Mouse (Mus musculus) adrenal gland, adult 8-10 months (tissue): ENCODE data around the gene Ap1s2. TPM values are rescaled to one million over a fixed set of nuclear protein-coding genes. Genes with fewer than 3 reads are reported as not detected.

Experiments used
- DNase-seq: peaks from one replicate; pipeline ENCODE4 v3.0.0; 2022
- total RNA-seq, 4 experiments: library from RNA; stranded (reverse); gene quantifications; 2 replicates each; pipeline ENCODE4 v1.2.4; 2022

Gene Ap1s2
- 10 to 100 TPM; 13.3 to 16.3 (median 15.5) TPM for total RNA-seq

- peak; percentile 93 for DNase-seq
Measured at GRCm38 (mm10) chrX:163908337-163909250, at the start of gene Ap1s2. Gene Ap1s2, plus strand, starts transcription at chrX:163909017.

- DNase-seq = no peak
Measured at GRCm38 (mm10) chrX:163867711-163868379, 41.0 kb upstream of the Ap1s2 start.

GRCm38 (mm10) chrX:163868659-163869278, 40.0 kb upstream of the Ap1s2 start:
- DNase-seq = no peak

GRCm38 (mm10) chrX:163875932-163876331, 32.9 kb upstream of the Ap1s2 start:
- DNase-seq = no peak

GRCm38 (mm10) chrX:163876636-163877035, 32.2 kb upstream of the Ap1s2 start:
- DNase-seq = no peak

GRCm38 (mm10) chrX:163879039-163879438, 29.8 kb upstream of the Ap1s2 start:
- no peak for DNase-seq

- peak; percentile 12 for DNase-seq
Measured at GRCm38 (mm10) chrX:163879461-163879860, 29.4 kb upstream of the Ap1s2 start.

GRCm38 (mm10) chrX:163885539-163885981, 23.3 kb upstream of the Ap1s2 start:
- no peak for DNase-seq

GRCm38 (mm10) chrX:163897354-163897753, 11.5 kb upstream of the Ap1s2 start:
- DNase-seq = no peak

- no peak for DNase-seq
Measured at GRCm38 (mm10) chrX:163899431-163900020, 9.3 kb upstream of the Ap1s2 start.

- DNase-seq = no peak
Measured at GRCm38 (mm10) chrX:163906861-163907260, 2.0 kb upstream of the Ap1s2 start.

GRCm38 (mm10) chrX:163908003-163908336, 847 bp upstream of the Ap1s2 start:
- DNase-seq = no peak

GRCm38 (mm10) chrX:163909381-163909780, 564 bp downstream of the Ap1s2 start:
- DNase-seq = peak; percentile 12

GRCm38 (mm10) chrX:163912791-163913190, 4.0 kb downstream of the Ap1s2 start:
- DNase-seq = no peak

GRCm38 (mm10) chrX:163929550-163929949, 20.7 kb downstream of the Ap1s2 start:
- DNase-seq = no peak

GRCm38 (mm10) chrX:163934731-163935130, 25.9 kb downstream of the Ap1s2 start:
- no peak for DNase-seq

- peak; percentile 22 for DNase-seq
Measured at GRCm38 (mm10) chrX:163938587-163938986, 29.8 kb downstream of the Ap1s2 start.

GRCm38 (mm10) chrX:163944381-163944780, 35.6 kb downstream of the Ap1s2 start:
- no peak for DNase-seq

GRCm38 (mm10) chrX:163951618-163952017, 42.8 kb downstream of the Ap1s2 start:
- DNase-seq = no peak

- DNase-seq = no peak
Measured at GRCm38 (mm10) chrX:163957381-163957780, 48.6 kb downstream of the Ap1s2 start.

GRCm38 (mm10) chrX:163957803-163958466, 49.1 kb downstream of the Ap1s2 start:
- DNase-seq = peak; percentile 24

GRCm38 (mm10) chrX:163958467-163958875, 49.7 kb downstream of the Ap1s2 start, which contains the start of gene Zrsr2:
Gene Zrsr2, minus strand, starts transcription at chrX:163958661.
- DNase-seq = peak; percentile 73
